Comparison of ENCODE assay signal across 10 mouse cellular contexts in the genomic region with DNA sequence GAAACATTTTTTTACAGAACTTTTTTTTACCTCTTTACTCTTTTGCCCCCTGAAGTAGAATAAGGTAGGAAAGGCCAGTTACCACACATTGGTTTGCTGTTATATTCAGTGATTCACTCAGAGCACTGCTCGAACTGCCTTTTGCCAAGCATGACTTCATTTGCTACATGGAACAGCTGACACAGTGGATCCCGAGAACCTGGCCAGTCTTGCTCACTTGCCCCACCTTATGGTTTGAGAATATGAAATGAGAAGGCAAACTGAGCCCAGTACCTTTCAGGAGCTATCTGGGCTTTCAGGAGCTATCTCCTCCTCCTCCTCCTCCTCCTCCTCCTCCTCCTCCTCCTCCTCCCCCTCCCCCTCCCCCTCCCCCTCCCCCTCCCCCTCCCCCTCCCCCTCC. TPM values are rescaled to one million over a fixed set of nuclear protein-coding genes. Genes with fewer than 3 reads are reported as not detected.
A peak's percentile ranks its signal among the peaks of the same experiment; 100 is the strongest.
DNase-seq lines count a peak whose midpoint lies in the region; ATAC-seq and TF ChIP-seq lines count a peak whose summit lies in the region.
"Had no signal": no experiment of that assay in that cellular context is flagged by ENCODE, and none has a peak within 500 bp of the region (broad histone marks: within the 10 kb centered on the region; RNA-seq: fewer than 3 reads in every experiment).

No protein-coding gene starts in this region.

- no peak for TF ChIP-seq CTCF in forebrain, postnatal 0 days (IDR thresholded peaks at IDR 0.05; ENCODE audit: low read depth)
- peak; percentile 21; the same call in 1 of the 2 replicates for TF ChIP-seq CTCF in cortical plate, adult 2 months (IDR thresholded peaks at IDR 0.05; ENCODE audit: extremely low read depth, insufficient read depth, low read length)

- H3K36me3 ChIP-seq in forebrain, postnatal 0 days (ENCODE audit: insufficient read depth), result peaks cover 4% of the 10 kb centered on the region
- H3K36me3 ChIP-seq in forebrain, embryonic 10.5 days (replicated peaks), result peaks cover 22% of the 10 kb centered on the region
- no peaks in the 10 kb centered on the region; the same call in 1 of the 2 replicates for H3K36me3 ChIP-seq in forebrain, embryonic 11.5 days (ENCODE audit: control insufficient read depth, insufficient read depth, low read length)

- H3K4me2 ChIP-seq in forebrain, postnatal 0 days (ENCODE audit: low read depth), result no peak overlapping the region
- no peak overlapping the region for H3K4me2 ChIP-seq in forebrain, embryonic 11.5 days (ENCODE audit: low read depth, low read length, severe bottlenecking)
- H3K4me2 ChIP-seq: liver, embryonic 13.5 days had no signal

- DNase-seq in forebrain, postnatal 0 days, result no peak
- DNase-seq in forebrain, embryonic 10.5 days (ENCODE audit: extremely low spot score, low spot score), result no peak
- DNase-seq in retina, postnatal 1 day, result peak; percentile 15
- no peak for DNase-seq in retina, embryonic 14.5 days (ENCODE audit: low spot score)
- peak; percentile 6 for DNase-seq in lung, postnatal 14 days
- no peak for DNase-seq in forebrain, embryonic 11.5 days (ENCODE audit: low spot score)
- no peak for DNase-seq in urinary bladder, postnatal 10 days (ENCODE audit: low spot score)
- DNase-seq: liver, embryonic 13.5 days had no signal

- no peaks in the 10 kb centered on the region for H3K9me3 ChIP-seq in forebrain, postnatal 0 days (ENCODE audit: low read length)
- no peaks in the 10 kb centered on the region for H3K9me3 ChIP-seq in forebrain, embryonic 10.5 days
- H3K9me3 ChIP-seq in forebrain, embryonic 11.5 days (ENCODE audit: control insufficient read depth, low read length), result no peaks in the 10 kb centered on the region
- H3K9me3 ChIP-seq: G1E; liver, embryonic 13.5 days had no signal

- H3K4me1 ChIP-seq in forebrain, postnatal 0 days (ENCODE audit: insufficient read depth), result no peaks in the 10 kb centered on the region
- H3K4me1 ChIP-seq in forebrain, embryonic 10.5 days, result no peaks in the 10 kb centered on the region
- no peaks in the 10 kb centered on the region for H3K4me1 ChIP-seq in cortical plate, adult 2 months (ENCODE audit: control insufficient read depth, insufficient read depth, low read length)
- H3K4me1 ChIP-seq in forebrain, embryonic 11.5 days (replicated peaks; ENCODE audit: control insufficient read depth, insufficient read depth, low read length), result no peaks in the 10 kb centered on the region
- H3K4me1 ChIP-seq: liver, embryonic 13.5 days had no signal

- 34% methylated on average over 2 of the region's 2 CpGs for WGBS in forebrain, postnatal 0 days
- 69% methylated on average over 2 of the region's 2 CpGs for WGBS in forebrain, embryonic 10.5 days
- WGBS in forebrain, embryonic 11.5 days, result 69% methylated on average over 2 of the region's 2 CpGs

- TF ChIP-seq POLR2A in cortical plate, adult 2 months (IDR thresholded peaks at IDR 0.05; ENCODE audit: extremely low read depth, insufficient read depth, low read length), result no peak

- H3K4me3 ChIP-seq in forebrain, postnatal 0 days (ENCODE audit: low read depth, low read length), result no peak overlapping the region
- no peak overlapping the region for H3K4me3 ChIP-seq in forebrain, embryonic 10.5 days
- no peak overlapping the region for H3K4me3 ChIP-seq in cortical plate, adult 2 months (ENCODE audit: insufficient read depth, low read length)
- no peak overlapping the region for H3K4me3 ChIP-seq in forebrain, embryonic 11.5 days (ENCODE audit: low read depth, low read length)
- H3K4me3 ChIP-seq: liver, embryonic 13.5 days had no signal

- no peak overlapping the region for H3K27ac ChIP-seq in forebrain, postnatal 0 days (ENCODE audit: low read depth, low read length)
- H3K27ac ChIP-seq in forebrain, embryonic 10.5 days, result no peak overlapping the region
- no peak overlapping the region for H3K27ac ChIP-seq in cortical plate, adult 2 months (ENCODE audit: insufficient read depth, low read length)
- H3K27ac ChIP-seq in forebrain, embryonic 11.5 days (ENCODE audit: low read depth, low read length), result no peak overlapping the region
- H3K27ac ChIP-seq: liver, embryonic 13.5 days had no signal

- no peak overlapping the region for H3K9ac ChIP-seq in forebrain, postnatal 0 days
- no peak overlapping the region for H3K9ac ChIP-seq in forebrain, embryonic 11.5 days (ENCODE audit: low read length)
- H3K9ac ChIP-seq: liver, embryonic 13.5 days had no signal

- 0 out of 2 replicates have a peak, but pooled peaks have one; percentile 20 for ATAC-seq in forebrain, postnatal 0 days
- no peak for ATAC-seq in forebrain, embryonic 11.5 days (replicated peaks; ENCODE audit: low FRiP score)

- no peaks in the 10 kb centered on the region for H3K27me3 ChIP-seq in forebrain, postnatal 0 days (ENCODE audit: insufficient read depth, low read length)
- H3K27me3 ChIP-seq in forebrain, embryonic 10.5 days (ENCODE audit: poor library complexity, severe bottlenecking), result no peaks in the 10 kb centered on the region
- H3K27me3 ChIP-seq in forebrain, embryonic 11.5 days (ENCODE audit: control insufficient read depth, insufficient read depth, low read length), result no peaks in the 10 kb centered on the region
- H3K27me3 ChIP-seq: liver, embryonic 13.5 days had no signal

RNA-seq across cellular contexts. Expression of a gene that starts 22.2 kb away (rescaled TPM):
- total RNA-seq in forebrain, postnatal 0 days (2014; rRNA removed), result 252 and 296 TPM in 2 replicates
- 70.0 and 77.2 TPM in 2 replicates for polyA plus RNA-seq in forebrain, postnatal 0 days (2015; fragmentation: Nextera tagmentation; extraction: Ambion mirVana)
- polyA plus RNA-seq in forebrain, embryonic 10.5 days (2016; fragmentation: Nextera tagmentation; extraction: Ambion mirVana), result 24.2 and 28.8 TPM in 2 replicates
- polyA plus RNA-seq in cortical plate, adult 2 months (2012; rRNA removed), result 119 and 135 TPM in 2 replicates
- polyA plus RNA-seq in forebrain, embryonic 11.5 days (2014; fragmentation: Nextera tagmentation; extraction: Ambion mirVana), result 45.1 and 49.2 TPM in 2 replicates

RNA-seq across cellular contexts. Expression of a gene that starts 37.3 kb away (rescaled TPM):
- 73.7 and 89.6 TPM in 2 replicates for total RNA-seq in forebrain, postnatal 0 days (2014; rRNA removed)
- polyA plus RNA-seq in forebrain, postnatal 0 days (2015; fragmentation: Nextera tagmentation; extraction: Ambion mirVana), result 43.4 and 53.3 TPM in 2 replicates
- 26.4 and 27.7 TPM in 2 replicates for polyA plus RNA-seq in forebrain, embryonic 10.5 days (2016; fragmentation: Nextera tagmentation; extraction: Ambion mirVana)
- 137 and 148 TPM in 2 replicates for polyA plus RNA-seq in cortical plate, adult 2 months (2012; rRNA removed)
- polyA plus RNA-seq in forebrain, embryonic 11.5 days (2014; fragmentation: Nextera tagmentation; extraction: Ambion mirVana), result 26.7 and 27.5 TPM in 2 replicates

RNA-seq across cellular contexts. Expression of a gene that starts 53.0 kb away (rescaled TPM):
- total RNA-seq in forebrain, postnatal 0 days (2014; rRNA removed), result 126 and 138 TPM in 2 replicates
- polyA plus RNA-seq in forebrain, postnatal 0 days (2015; fragmentation: Nextera tagmentation; extraction: Ambion mirVana), result 45.2 and 52.8 TPM in 2 replicates
- 144 and 155 TPM in 2 replicates for polyA plus RNA-seq in forebrain, embryonic 10.5 days (2016; fragmentation: Nextera tagmentation; extraction: Ambion mirVana)
- 51.0 and 52.9 TPM in 2 replicates for polyA plus RNA-seq in cortical plate, adult 2 months (2012; rRNA removed)
- polyA plus RNA-seq in forebrain, embryonic 11.5 days (2014; fragmentation: Nextera tagmentation; extraction: Ambion mirVana), result 162 and 176 TPM in 2 replicates

Comparison
In these comparisons a context has a peak if more than half of its experiments do, and no peak if none do; other contexts are left out.
1. DNase-seq: peak in retina, postnatal 1 day (single experiment) and lung, postnatal 14 days (single experiment); none in forebrain, postnatal 0 days (single experiment), forebrain, embryonic 10.5 days (single experiment), retina, embryonic 14.5 days (single experiment), forebrain, embryonic 11.5 days (single experiment) and urinary bladder, postnatal 10 days (single experiment).